Mouse (Mus musculus): ENCODE measurements at regions not wholly inside any gene's neighbourhood (a gene's known extent, or its start where the extent isn't known, plus 50 kb on each side); places are given as distances from the start of the nearest gene placed in this dataset.

- TF ChIP-seq CTCF (IDR thresholded peaks at IDR 0.05; ENCODE audit: low read depth, low read length), result no peak
- TF ChIP-seq POLR2A (IDR thresholded peaks at IDR 0.05; ENCODE audit: extremely low read depth, insufficient read depth, low read length), result no peak
Measured at GRCm38 (mm10) chr14:61689281-61689680, 82.0 kb downstream of the Kcnrg start.

Data from liver, adult 2 months (tissue).